Mouse (Mus musculus) hindbrain, embryonic 15.5 days (tissue): Measurements from ENCODE around the gene Pdzd2. TPM values are rescaled to one million over a fixed set of nuclear protein-coding genes. Genes with fewer than 3 reads are reported as not detected.
A peak's percentile ranks its signal among the peaks of the same experiment; 100 is the strongest.

ENCODE experiments used
- ATAC-seq: fragments of 200-750 bp; cut with Nextera tagmentation; 2 replicates; pipeline ENCODE4 v1.8.0; 2017; ENCODE audit warnings: low read depth, moderate number of reproducible peaks, moderate TSS enrichment; ENCODE audit not compliant: low FRiP score
- H3K27ac ChIP-seq: fragments of 300-500 bp; sonication (generic); replicated peaks from 2 replicates; pipeline ENCODE4 v1.5.1; 2015; ENCODE audit warnings: mild to moderate bottlenecking, inconsistent platforms
- H3K27me3 ChIP-seq: fragments of 300-500 bp; sonication (generic); 2 replicates; pipeline ENCODE4 v1.6.1; 2015; ENCODE audit warnings: control low read depth, inconsistent platforms
- H3K36me3 ChIP-seq: fragments of 300-500 bp; sonication (generic); 2 replicates; pipeline ENCODE4 v1.6.1; 2015; ENCODE audit warnings: control low read depth, inconsistent platforms
- H3K4me1 ChIP-seq: fragments of 300-500 bp; sonication (generic); replicated peaks from 2 replicates; pipeline ENCODE4 v1.6.1; 2015; ENCODE audit warnings: control low read depth, inconsistent platforms
- H3K4me2 ChIP-seq: fragments of 300-500 bp; sonication (generic); 2 replicates; pipeline ENCODE4 v1.6.1; 2015; ENCODE audit warnings: moderate library complexity, mild to moderate bottlenecking, inconsistent platforms
- H3K4me3 ChIP-seq: fragments of 300-500 bp; sonication (generic); 2 replicates; pipeline ENCODE4 v1.5.1; 2015; ENCODE audit warnings: mild to moderate bottlenecking, inconsistent platforms
- H3K9ac ChIP-seq: fragments of 300-500 bp; sonication (generic); 2 replicates; pipeline ENCODE4 v1.6.1; 2015; ENCODE audit warnings: inconsistent platforms
- H3K9me3 ChIP-seq: fragments of 300-500 bp; sonication (generic); 2 replicates; pipeline ENCODE4 v1.6.1; 2016; ENCODE audit warnings: control low read depth, inconsistent platforms
- WGBS: fragments of 180-500 bp; shearing (Covaris S2); methylation state at CpG from one replicate; pipeline ENCODE4 v1.1.7; 2015; 5-methylcytosine and 5-hydroxymethylcytosine counted together
- polyA plus RNA-seq: library from polyadenylated mRNA; unstranded; fragments of >200 nt; fragmentation: Nextera tagmentation; extraction: Ambion mirVana; gene quantifications from 2 replicates; pipeline ENCODE4 v1.2.1, GENCODE M21; 2015

Pdzd2 gene
- polyA plus RNA-seq, 1 experiment from 2014 or later: 16.9 TPM

GRCm38 (mm10) chr15:12634921-12635320 is 104.8 kb downstream of the Pdzd2 start:
- no peaks in the 10 kb centered on the region for H3K27me3 ChIP-seq
- H3K4me2 ChIP-seq: no peak overlapping the region
- H3K4me1 ChIP-seq: peaks cover 5% of the 10 kb centered on the region; the same call in 1 of the 2 replicates
- no peak overlapping the region for H3K4me3 ChIP-seq
- H3K9me3 ChIP-seq: no peaks in the 10 kb centered on the region
- H3K27ac ChIP-seq: peak overlapping the region; percentile 56; the same call in 1 of the 2 replicates
- no peak overlapping the region for H3K9ac ChIP-seq
- 83% methylated on average over 8 of the region's 8 CpGs for WGBS
- H3K36me3 ChIP-seq: no peaks in the 10 kb centered on the region
- no peak for ATAC-seq

GRCm38 (mm10) chr15:12629164-12629563 is 110.6 kb downstream of the Pdzd2 start:
- no peak overlapping the region for H3K27ac ChIP-seq
- no peak overlapping the region for H3K4me2 ChIP-seq
- no peak overlapping the region for H3K4me3 ChIP-seq
- WGBS: 88% methylated on average over 7 of the region's 7 CpGs
- H3K9ac ChIP-seq: no peak overlapping the region
- H3K9me3 ChIP-seq: no peaks in the 10 kb centered on the region
- H3K27me3 ChIP-seq: no peaks in the 10 kb centered on the region
- H3K36me3 ChIP-seq: no peaks in the 10 kb centered on the region
- no peak for ATAC-seq
- H3K4me1 ChIP-seq: peaks cover 15% of the 10 kb centered on the region

GRCm38 (mm10) chr15:12628451-12628850 is 111.3 kb downstream of the Pdzd2 start:
- Histone ChIP-seq H3K4me2 (no peak overlapping the region), H3K4me3 (no peak overlapping the region), H3K9ac (no peak overlapping the region), H3K4me1 (peaks cover 15% of the 10 kb centered on the region), H3K27me3 (no peaks in the 10 kb centered on the region), H3K27ac (no peak overlapping the region), H3K36me3 (no peaks in the 10 kb centered on the region), H3K9me3 (no peaks in the 10 kb centered on the region)
- WGBS: 93% methylated on average over 7 of the region's 7 CpGs
- ATAC-seq: no peak

- Histone ChIP-seq H3K27me3 (no peaks in the 10 kb centered on the region), H3K27ac (no peak overlapping the region), H3K36me3 (no peaks in the 10 kb centered on the region), H3K4me1 (peaks cover 23% of the 10 kb centered on the region), H3K9ac (no peak overlapping the region), H3K9me3 (no peaks in the 10 kb centered on the region), H3K4me3 (no peak overlapping the region), H3K4me2 (no peak overlapping the region)
- no peak for ATAC-seq
- 85% methylated on average over 9 of the region's 9 CpGs for WGBS
These were observed 112.8 kb downstream of the Pdzd2 start for GRCm38 (mm10) chr15:12626930-12627329.

- peaks cover 19% of the 10 kb centered on the region for H3K4me1 ChIP-seq
- whole genome bisulfite sequencing: 69% methylated on average over 8 of the region's 8 CpGs
- no peaks in the 10 kb centered on the region for H3K27me3 ChIP-seq
- no peak for ATAC-seq
- H3K36me3 ChIP-seq: no peaks in the 10 kb centered on the region
- H3K4me3 ChIP-seq: no peak overlapping the region
- H3K9ac ChIP-seq: no peak overlapping the region
- no peak overlapping the region for H3K27ac ChIP-seq
- H3K9me3 ChIP-seq: no peaks in the 10 kb centered on the region
- H3K4me2 ChIP-seq: no peak overlapping the region
These were observed 113.6 kb downstream of the Pdzd2 start for GRCm38 (mm10) chr15:12626166-12626565.

GRCm38 (mm10) chr15:12625524-12625923 is 114.2 kb downstream of the Pdzd2 start:
- 35% methylated on average over 6 of the region's 6 CpGs for WGBS
- H3K4me2 ChIP-seq: no peak overlapping the region
- peaks cover 18% of the 10 kb centered on the region for H3K4me1 ChIP-seq
- H3K36me3 ChIP-seq: no peaks in the 10 kb centered on the region
- no peaks in the 10 kb centered on the region for H3K9me3 ChIP-seq
- ATAC-seq: 0 out of 2 replicates have a peak, but pooled peaks have one; percentile 23
- no peak overlapping the region for H3K9ac ChIP-seq
- H3K27ac ChIP-seq: no peak overlapping the region
- no peaks in the 10 kb centered on the region for H3K27me3 ChIP-seq
- no peak overlapping the region for H3K4me3 ChIP-seq

GRCm38 (mm10) chr15:12623521-12623920 is 116.2 kb downstream of the Pdzd2 start:
- 94% methylated on average over 4 of the region's 4 CpGs for WGBS
- no peaks in the 10 kb centered on the region for H3K36me3 ChIP-seq
- ATAC-seq: no peak

GRCm38 (mm10) chr15:12622701-12623100 is 117.0 kb downstream of the Pdzd2 start:
- Histone ChIP-seq H3K27ac (no peak overlapping the region), H3K9me3 (no peaks in the 10 kb centered on the region), H3K36me3 (no peaks in the 10 kb centered on the region), H3K4me3 (no peak overlapping the region), H3K4me1 (peaks cover 18% of the 10 kb centered on the region), H3K27me3 (no peaks in the 10 kb centered on the region), H3K9ac (no peak overlapping the region), H3K4me2 (no peak overlapping the region)
- 94% methylated on average over 5 of the region's 5 CpGs for whole genome bisulfite sequencing
- no peak for ATAC-seq

More at GRCm38 (mm10) chr15:12623521-12623920, 116.2 kb downstream of the Pdzd2 start:
- Histone ChIP-seq H3K4me1 (peaks cover 18% of the 10 kb centered on the region), H3K4me3 (no peak overlapping the region), H3K9me3 (no peaks in the 10 kb centered on the region), H3K4me2 (no peak overlapping the region), H3K27me3 (no peaks in the 10 kb centered on the region), H3K27ac (no peak overlapping the region), H3K9ac (no peak overlapping the region)

GRCm38 (mm10) chr15:12622093-12622643 is 117.6 kb downstream of the Pdzd2 start:
- Histone ChIP-seq H3K9me3 (no peaks in the 10 kb centered on the region), H3K4me2 (no peak overlapping the region), H3K9ac (no peak overlapping the region), H3K4me3 (no peak overlapping the region), H3K27ac (no peak overlapping the region), H3K27me3 (no peaks in the 10 kb centered on the region), H3K36me3 (no peaks in the 10 kb centered on the region), H3K4me1 (peaks cover 18% of the 10 kb centered on the region)
- 57% methylated on average over 7 of the region's 7 CpGs for WGBS
- ATAC-seq: peak; percentile 21; the same call in 1 of the 2 replicates

GRCm38 (mm10) chr15:12619273-12619672 is 120.5 kb downstream of the Pdzd2 start:
- Histone ChIP-seq H3K27me3 (no peaks in the 10 kb centered on the region), H3K4me3 (no peak overlapping the region), H3K4me1 (peaks cover 8% of the 10 kb centered on the region), H3K27ac (no peak overlapping the region), H3K9ac (no peak overlapping the region), H3K4me2 (no peak overlapping the region), H3K36me3 (no peaks in the 10 kb centered on the region), H3K9me3 (no peaks in the 10 kb centered on the region)
- ATAC-seq: no peak
- 88% methylated on average over 8 of the region's 8 CpGs for WGBS

- no peaks in the 10 kb centered on the region for H3K27me3 ChIP-seq
- no peak overlapping the region for H3K4me2 ChIP-seq
- H3K4me1 ChIP-seq: peaks cover 7% of the 10 kb centered on the region
- H3K9ac ChIP-seq: no peak overlapping the region
- no peaks in the 10 kb centered on the region for H3K36me3 ChIP-seq
- peak; percentile 33; the same call in 1 of the 2 replicates for ATAC-seq
- H3K9me3 ChIP-seq: no peaks in the 10 kb centered on the region
- H3K4me3 ChIP-seq: no peak overlapping the region
- 77% methylated on average over 11 of the region's 11 CpGs for whole genome bisulfite sequencing
- H3K27ac ChIP-seq: peak overlapping the region; percentile 23; the same call in 1 of the 2 replicates
These were observed 122.1 kb downstream of the Pdzd2 start for GRCm38 (mm10) chr15:12617651-12618050.

GRCm38 (mm10) chr15:12617220-12617619 is 122.5 kb downstream of the Pdzd2 start:
- H3K4me1 ChIP-seq: peaks cover 3% of the 10 kb centered on the region
- no peaks in the 10 kb centered on the region for H3K36me3 ChIP-seq
- no peaks in the 10 kb centered on the region for H3K9me3 ChIP-seq
- ATAC-seq: peak; percentile 36; the same call in 1 of the 2 replicates
- no peak overlapping the region for H3K4me2 ChIP-seq
- H3K9ac ChIP-seq: no peak overlapping the region
- no peaks in the 10 kb centered on the region for H3K27me3 ChIP-seq
- peak overlapping the region; percentile 23; the same call in 1 of the 2 replicates for H3K27ac ChIP-seq
- 81% methylated on average over 8 of the region's 8 CpGs for WGBS
- no peak overlapping the region for H3K4me3 ChIP-seq
